Mouse (Mus musculus) erythroblast, adult 5-6 weeks (primary cell): ENCODE measurements at regions not wholly inside any gene's neighbourhood (a gene's known extent, or its start where the extent isn't known, plus 50 kb on each side); places are given as distances from the start of the nearest gene placed in this dataset.

Experiments
- ATAC-seq: replicated peaks from 2 replicates; pipeline ENCODE4 v1.8.0; 2016; ENCODE audit warnings: moderate number of reproducible peaks, mild to moderate bottlenecking, moderate TSS enrichment, inconsistent platforms; ENCODE audit not compliant: poor library complexity, low FRiP score, severe bottlenecking

DNA sequence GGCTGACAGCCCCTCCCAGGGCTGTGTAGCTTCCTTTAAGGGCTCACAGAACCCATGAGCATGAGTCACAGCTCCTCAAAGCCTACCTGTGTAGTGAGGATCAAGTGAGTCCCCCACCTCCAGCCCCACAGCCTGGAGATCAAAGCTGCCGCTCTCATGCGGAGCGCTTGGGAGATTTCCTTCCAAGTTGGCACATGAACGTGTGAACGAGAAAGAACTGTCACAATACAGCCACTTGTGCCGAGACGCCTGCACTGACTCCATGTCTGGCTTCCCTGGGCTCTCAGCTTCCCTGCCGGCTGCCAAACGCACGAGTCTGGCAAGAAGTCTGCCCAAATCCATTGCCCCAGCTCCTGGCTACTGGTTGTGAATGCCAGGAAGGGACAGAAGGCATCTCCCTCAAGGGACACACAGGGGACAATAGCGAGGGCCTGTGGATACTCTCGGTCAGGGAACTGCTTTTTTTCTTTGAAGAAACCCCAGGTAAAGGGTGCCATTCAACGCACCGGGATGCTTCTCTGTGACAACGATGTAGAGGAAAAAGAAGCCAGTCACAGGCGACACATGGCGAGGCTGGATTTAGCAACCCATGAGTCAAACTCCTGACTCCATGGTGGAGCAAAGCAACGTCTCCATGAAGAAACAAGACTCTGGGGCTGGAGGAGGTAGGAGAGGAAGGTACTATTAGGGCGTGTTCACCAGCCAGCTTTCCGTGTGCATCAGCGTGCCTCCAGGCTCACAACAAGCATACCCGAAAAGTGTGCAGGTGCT is 410.2 kb downstream of the Sox9 start:
- ATAC-seq = no peak

- ATAC-seq = no peak
These were observed 412.3 kb downstream of the Sox9 start for GRCm38 (mm10) chr11:113194144-113194827.
